9 mouse cellular contexts compared by ENCODE assay signal in genomic region chr2:60773592-60773991, GRCm38 (mm10). TPM values are rescaled to one million over a fixed set of nuclear protein-coding genes. Genes with fewer than 3 reads are reported as not detected.
DNase-seq lines count a peak whose midpoint lies in the region; ATAC-seq and TF ChIP-seq lines count a peak whose summit lies in the region.
"Had no signal": no experiment of that assay in that cellular context is flagged by ENCODE, and none has a peak within 500 bp of the region (broad histone marks: within the 10 kb centered on the region; RNA-seq: fewer than 3 reads in every experiment).

No protein-coding gene starts in this region.

- H3K36me3 ChIP-seq in stomach, embryonic 15.5 days = peaks cover 39% of the 10 kb centered on the region
- H3K36me3 ChIP-seq in stomach, postnatal 0 days (ENCODE audit: control insufficient read depth, insufficient read depth, low read length) = peaks cover 25% of the 10 kb centered on the region
- H3K36me3 ChIP-seq in intestine, postnatal 0 days (ENCODE audit: control insufficient read depth, insufficient read depth) = peaks cover 51% of the 10 kb centered on the region

- WGBS in stomach, embryonic 15.5 days = 83% methylated on average over 5 of the region's 5 CpGs
- 71% methylated on average over 5 of the region's 5 CpGs for WGBS in stomach, postnatal 0 days
- 82% methylated on average over 5 of the region's 5 CpGs for WGBS in intestine, postnatal 0 days

- TF ChIP-seq CTCF in stomach, postnatal 0 days (IDR thresholded peaks at IDR 0.05; ENCODE audit: low read depth) = no peak
- TF ChIP-seq CTCF in gastrocnemius, adult 2 months (IDR thresholded peaks at IDR 0.05) = no peak
- no peak for TF ChIP-seq CTCF in intestine, postnatal 0 days (IDR thresholded peaks at IDR 0.05; ENCODE audit: low read depth)

- no peak overlapping the region for H3K9ac ChIP-seq in stomach, embryonic 15.5 days
- no peak overlapping the region for H3K9ac ChIP-seq in stomach, postnatal 0 days (ENCODE audit: low read length)
- no peak overlapping the region for H3K9ac ChIP-seq in intestine, postnatal 0 days (ENCODE audit: low read depth, low read length)
- H3K9ac ChIP-seq: embryonic facial prominence, embryonic 15.5 days had no signal

- H3K4me3 ChIP-seq in stomach, embryonic 15.5 days (replicated peaks) = no peak overlapping the region
- no peak overlapping the region for H3K4me3 ChIP-seq in stomach, postnatal 0 days (ENCODE audit: low read depth, low read length)
- no peak overlapping the region for H3K4me3 ChIP-seq in gastrocnemius, adult 2 months
- H3K4me3 ChIP-seq in intestine, postnatal 0 days (ENCODE audit: low read depth, low read length) = no peak overlapping the region
- H3K4me3 ChIP-seq: embryonic facial prominence, embryonic 15.5 days; myocyte had no signal

- H3K9me3 ChIP-seq in stomach, embryonic 15.5 days = no peaks in the 10 kb centered on the region
- no peaks in the 10 kb centered on the region for H3K9me3 ChIP-seq in stomach, postnatal 0 days (ENCODE audit: control insufficient read depth, low read length)
- H3K9me3 ChIP-seq in intestine, postnatal 0 days (ENCODE audit: control insufficient read depth) = no peaks in the 10 kb centered on the region
- H3K9me3 ChIP-seq: embryonic facial prominence, embryonic 15.5 days had no signal

- peak overlapping the region; percentile 23; the same call in 1 of the 2 replicates for H3K27ac ChIP-seq in stomach, embryonic 15.5 days
- no peak overlapping the region for H3K27ac ChIP-seq in stomach, postnatal 0 days (replicated peaks)
- H3K27ac ChIP-seq in gastrocnemius, adult 2 months = no peak overlapping the region
- no peak overlapping the region for H3K27ac ChIP-seq in intestine, postnatal 0 days (ENCODE audit: low read depth, low read length)
- H3K27ac ChIP-seq: embryonic facial prominence, embryonic 15.5 days had no signal

- no peaks in the 10 kb centered on the region for H3K27me3 ChIP-seq in stomach, embryonic 15.5 days (replicated peaks)
- no peaks in the 10 kb centered on the region for H3K27me3 ChIP-seq in stomach, postnatal 0 days (ENCODE audit: control insufficient read depth, insufficient read depth, low read length)
- H3K27me3 ChIP-seq in intestine, postnatal 0 days (replicated peaks; ENCODE audit: control insufficient read depth, insufficient read depth, low read length) = no peaks in the 10 kb centered on the region
- H3K27me3 ChIP-seq: embryonic facial prominence, embryonic 15.5 days had no signal

- no peaks in the 10 kb centered on the region for H3K4me1 ChIP-seq in stomach, embryonic 15.5 days
- H3K4me1 ChIP-seq in stomach, postnatal 0 days (replicated peaks; ENCODE audit: control insufficient read depth, insufficient read depth) = peaks cover 3% of the 10 kb centered on the region; the same call in 1 of the 2 replicates
- no peaks in the 10 kb centered on the region for H3K4me1 ChIP-seq in intestine, postnatal 0 days (replicated peaks; ENCODE audit: control insufficient read depth, insufficient read depth, low read length)
- H3K4me1 ChIP-seq: embryonic facial prominence, embryonic 15.5 days had no signal

- no peak for DNase-seq in stomach, postnatal 0 days (ENCODE audit: low spot score)
- DNase-seq in gastrocnemius, adult 2 months = peak; percentile 70
- peak; percentile 74 for DNase-seq in kidney, postnatal 10 days
- DNase-seq in frontal cortex, postnatal 25 days (ENCODE audit: low spot score in 2 of 2) = no peak
- DNase-seq in layer of hippocampus, postnatal 25 days (ENCODE audit: extremely low spot score in 1 of 2, low spot score in 1 of 2) = no peak

- H3K4me2 ChIP-seq in stomach, embryonic 15.5 days = no peak overlapping the region
- no peak overlapping the region for H3K4me2 ChIP-seq in stomach, postnatal 0 days (replicated peaks; ENCODE audit: low read depth)
- no peak overlapping the region for H3K4me2 ChIP-seq in intestine, postnatal 0 days (replicated peaks; ENCODE audit: low read depth)
- H3K4me2 ChIP-seq: embryonic facial prominence, embryonic 15.5 days had no signal

- intact Hi-C loops in gastrocnemius, adult 2 months (cut with DNase I) = no loop called here

- no peak for TF ChIP-seq EP300 in stomach, postnatal 0 days (optimal IDR thresholded peaks at IDR 0.05)

- no peak for ATAC-seq in stomach, embryonic 15.5 days (ENCODE audit: insufficient read depth, low FRiP score, low read depth)
- no peak for ATAC-seq in stomach, postnatal 0 days (ENCODE audit: low FRiP score, low TSS enrichment)
- no peak for ATAC-seq in intestine, postnatal 0 days

RNA-seq across cellular contexts. Expression of gene Itgb6, which starts 51.1 kb away (rescaled TPM):
- polyA plus RNA-seq in stomach, embryonic 15.5 days (2015; fragmentation: Nextera tagmentation; extraction: Ambion mirVana) = 10.1 and 13.2 TPM in 2 replicates
- 8.5 and 8.6 TPM in 2 replicates for polyA plus RNA-seq in stomach, postnatal 0 days (2015; fragmentation: Nextera tagmentation; extraction: Ambion mirVana)
- total RNA-seq in gastrocnemius, adult 2 months (2021) = 10 to 100 TPM; 18.3 to 50.1 TPM
- polyA plus RNA-seq in intestine, postnatal 0 days (2015; fragmentation: Nextera tagmentation; extraction: Ambion mirVana) = 10.8 and 11.9 TPM in 2 replicates
- total RNA-seq in layer of hippocampus, postnatal 25 days (2021) = under 1 TPM in 1 of 2 experiments, not detected in 1; 0.10 TPM

Comparison
In these comparisons a context has a peak if more than half of its experiments do, and no peak if none do; other contexts are left out.
1. DNase-seq: peak in gastrocnemius, adult 2 months (single experiment) and kidney, postnatal 10 days (single experiment); none in stomach, postnatal 0 days (single experiment), frontal cortex, postnatal 25 days (0 of 2) and layer of hippocampus, postnatal 25 days (0 of 2).